Mouse (Mus musculus) 3T3-L1 (cell line): ENCODE results near the gene Aasdh.

Experiments
- DNase-seq: peaks from one replicate; pipeline ENCODE4 v3.0.0-alpha.2; 2015; ENCODE audit warnings: low read depth, low spot score

Aasdh gene

GRCm38 (mm10) chr5:76843448-76843847 lies 61.9 kb downstream of the Aasdh start:
- peak; percentile 85 for DNase-seq

GRCm38 (mm10) chr5:76841859-76842258 lies 63.5 kb downstream of the Aasdh start:
- no peak for DNase-seq

GRCm38 (mm10) chr5:76839786-76840185 lies 65.5 kb downstream of the Aasdh start:
- no peak for DNase-seq

- DNase-seq, result peak; percentile 88
These were observed 68.3 kb downstream of the Aasdh start for GRCm38 (mm10) chr5:76837018-76837417.

- DNase-seq, result no peak
These were observed 72.6 kb downstream of the Aasdh start for GRCm38 (mm10) chr5:76832529-76833210.

- no peak for DNase-seq
These were observed 76.6 kb downstream of the Aasdh start for GRCm38 (mm10) chr5:76828527-76829240.
